Mouse (Mus musculus) thymus, adult 2 months (tissue): ENCODE results near the gene Col18a1. TPM values are rescaled to one million over a fixed set of nuclear protein-coding genes. Genes with fewer than 3 reads are reported as not detected.

Experiments
- DNase-seq: peaks from one replicate; pipeline ENCODE4 v3.0.0; 2021
- H3K27ac ChIP-seq: fragments of 200-500 bp; 2 replicates; pipeline ENCODE4 v1.5.1; 2012; ENCODE audit warnings: low read length, control low read depth; ENCODE audit not compliant: control insufficient read depth, insufficient read depth
- H3K27me3 ChIP-seq: fragments of 200-500 bp; 2 replicates; pipeline ENCODE4 v1.6.1; 2012; ENCODE audit warnings: mild to moderate bottlenecking, low read length, moderate library complexity, mixed read lengths; ENCODE audit not compliant: control insufficient read depth, insufficient read depth
- H3K36me3 ChIP-seq: fragments of 200-500 bp; 2 replicates; pipeline ENCODE4 v1.6.1; 2012; ENCODE audit warnings: mild to moderate bottlenecking, low read length, moderate library complexity; ENCODE audit not compliant: control insufficient read depth, insufficient read depth
- H3K4me1 ChIP-seq: fragments of 200-500 bp; replicated peaks from 2 replicates; pipeline ENCODE4 v1.6.1; 2012; ENCODE audit warnings: low read length; ENCODE audit not compliant: control insufficient read depth, insufficient read depth
- H3K4me3 ChIP-seq: fragments of 200-500 bp; 2 replicates; pipeline ENCODE4 v1.5.1; 2012; ENCODE audit warnings: mild to moderate bottlenecking, low read length, control low read depth, moderate library complexity; ENCODE audit not compliant: control insufficient read depth, insufficient read depth
- CTCF ChIP-seq: fragments of 200-500 bp; IDR thresholded peaks from 2 replicates; pipeline ENCODE4 v1.5.1; 2012; ENCODE audit warnings: mild to moderate bottlenecking, control low read depth, low read length, moderate library complexity, borderline replicate concordance; ENCODE audit not compliant: control insufficient read depth, poor library complexity, insufficient read depth; ENCODE audit errors: extremely low read depth
- POLR2A ChIP-seq: fragments of 200-500 bp; IDR thresholded peaks from 2 replicates; pipeline ENCODE4 v1.6.1; 2012; ENCODE audit warnings: mild to moderate bottlenecking, low read length, control low read depth, moderate library complexity; ENCODE audit not compliant: control insufficient read depth, poor library complexity, insufficient read depth; ENCODE audit errors: extremely low read depth
- WGBS: fragments of 180-500 bp; shearing (Covaris S2); methylation state at CpG from one replicate; pipeline ENCODE4 v1.1.7; 2018; 5-methylcytosine and 5-hydroxymethylcytosine counted together
- polyA plus RNA-seq: library from polyadenylated mRNA; depleted of rRNA; stranded (reverse); fragments of >200 nt; gene quantifications from 2 replicates; pipeline ENCODE4 v1.2.3, GENCODE M21; 2012; rRNA removed

Col18a1 gene
- polyA plus RNA-seq, 1 experiment, result 20.7 TPM

GRCm38 (mm10) chr10:77011681-77012080 lies 154.7 kb downstream of the Col18a1 start:
- Histone ChIP-seq H3K36me3 (no peaks in the 10 kb centered on the region), H3K4me1 (no peaks in the 10 kb centered on the region), H3K27me3 (no peaks in the 10 kb centered on the region), H3K27ac (no peak overlapping the region), H3K4me3 (no peak overlapping the region)
- TF ChIP-seq POLR2A (no peak), CTCF (no peak)
- 82% methylated on average over 4 of the region's 4 CpGs for WGBS
- no peak for DNase-seq

- Histone ChIP-seq H3K36me3 (no peaks in the 10 kb centered on the region), H3K4me1 (no peaks in the 10 kb centered on the region), H3K27me3 (no peaks in the 10 kb centered on the region), H3K4me3 (no peak overlapping the region), H3K27ac (no peak overlapping the region)
- TF ChIP-seq CTCF, result no peak
- TF ChIP-seq POLR2A, result no peak
- DNase-seq, result no peak
- 94% methylated on average over 2 of the region's 3 CpGs for WGBS
These were observed 157.7 kb downstream of the Col18a1 start for GRCm38 (mm10) chr10:77008698-77009097.

GRCm38 (mm10) chr10:77008109-77008561 lies 158.2 kb downstream of the Col18a1 start:
- 82% methylated on average over 9 of the region's 9 CpGs for WGBS
- Histone ChIP-seq H3K36me3 (no peaks in the 10 kb centered on the region), H3K27ac (no peak overlapping the region), H3K4me1 (no peaks in the 10 kb centered on the region), H3K27me3 (no peaks in the 10 kb centered on the region), H3K4me3 (no peak overlapping the region)
- DNase-seq, result no peak
- TF ChIP-seq POLR2A (no peak), CTCF (no peak)

GRCm38 (mm10) chr10:77007433-77008108 lies 158.8 kb downstream of the Col18a1 start:
- DNase-seq, result no peak
- Histone ChIP-seq H3K27me3 (no peaks in the 10 kb centered on the region), H3K27ac (no peak overlapping the region), H3K4me1 (no peaks in the 10 kb centered on the region), H3K4me3 (no peak overlapping the region), H3K36me3 (no peaks in the 10 kb centered on the region)
- WGBS, result 90% methylated on average over 8 of the region's 8 CpGs
- TF ChIP-seq POLR2A, result no peak
- no peak for TF ChIP-seq CTCF

- Histone ChIP-seq H3K27ac (no peak overlapping the region), H3K4me1 (no peaks in the 10 kb centered on the region), H3K36me3 (no peaks in the 10 kb centered on the region), H3K27me3 (no peaks in the 10 kb centered on the region), H3K4me3 (no peak overlapping the region)
- TF ChIP-seq POLR2A, result no peak
- no peak for TF ChIP-seq CTCF
- 81% methylated on average over 7 of the region's 7 CpGs for WGBS
- DNase-seq, result no peak
These were observed 161.4 kb downstream of the Col18a1 start for GRCm38 (mm10) chr10:77004936-77005335.

Other genes starting within 250 kb of the Col18a1 start
- 12.7 and 18.6 TPM in 2 replicates for gene Pcbp3, start 204.7 kb downstream of the Col18a1 start, polyA plus RNA-seq
- gene Slc19a1, start 134.3 kb downstream of the Col18a1 start, polyA plus RNA-seq, result 97.7 and 110 TPM in 2 replicates
- gene Pofut2, start 92.7 kb upstream of the Col18a1 start, polyA plus RNA-seq, result 50.4 and 60.0 TPM in 2 replicates